Mouse (Mus musculus): ENCODE results near the gene Rsc1a1.

DNA sequence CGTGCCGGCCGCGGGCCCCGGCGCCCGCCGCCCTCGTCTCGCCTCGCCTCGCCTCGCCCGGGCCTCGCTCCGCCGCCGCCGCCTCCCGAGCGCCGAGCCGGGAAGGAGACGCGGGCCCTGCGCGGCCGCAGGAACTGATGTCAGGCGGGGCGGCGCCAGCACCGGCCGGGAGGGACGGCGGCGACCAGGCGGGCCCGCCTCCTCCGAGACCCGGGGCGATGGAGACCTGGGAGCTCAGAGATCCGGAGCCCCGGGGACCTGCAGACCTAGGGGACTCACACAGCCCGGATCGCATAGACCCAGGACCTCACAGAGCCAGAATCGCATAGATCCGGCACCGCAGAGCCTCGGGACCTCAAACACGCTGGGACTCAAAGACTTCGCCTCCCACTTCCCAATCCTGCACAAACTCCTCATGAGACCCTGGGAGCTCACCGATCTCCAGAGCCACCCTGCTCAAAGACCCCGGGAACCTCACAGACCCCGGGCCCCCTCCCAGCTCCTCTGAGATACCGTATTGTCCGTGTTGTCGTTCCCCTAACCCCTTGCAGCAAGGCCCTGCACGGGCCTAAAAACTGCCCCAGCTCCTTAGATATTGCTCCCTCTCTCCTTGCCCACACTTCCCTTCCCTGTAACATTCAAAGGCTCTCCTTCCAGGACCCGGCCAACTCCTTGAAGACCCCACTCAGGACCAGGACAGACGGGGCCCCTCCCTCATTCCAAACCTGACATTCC is 21.2 kb downstream of the Rsc1a1 start:
- TF ChIP-seq POLR2A (IDR thresholded peaks at IDR 0.05; ENCODE audit: borderline replicate concordance, low read depth, low read length) (no peak; the same call in 1 of the 2 replicates), CTCF (IDR thresholded peaks at IDR 0.05; ENCODE audit: low read depth, low read length) (no peak)
